Mouse (Mus musculus) inflammation-experienced regulatory T-cells (primary cell): Measurements from ENCODE around the gene Iqsec2. TPM values are rescaled to one million over a fixed set of nuclear protein-coding genes. Genes with fewer than 3 reads are reported as not detected.

Experiments
- polyA plus RNA-seq, 2 experiments: library from polyadenylated mRNA; unstranded; fragments of 100-300 nt; shearing (Covaris generic); gene quantifications; one replicate each; pipeline ENCODE4 v1.2.1; 2017

Gene Iqsec2
- under 1 TPM in 1 of 2 experiments, not detected in 1; 0.39 TPM for polyA plus RNA-seq

GRCm38 (mm10) chrX:152143941-152144741, at the start of gene Iqsec2:
Gene Iqsec2 (plus strand): TSS chrX:152144268.

GRCm38 (mm10) chrX:152232781-152233763, 89.0 kb downstream of the Iqsec2 start, which contains the start of gene Kdm5c:
Gene Kdm5c (plus strand): TSS chrX:152233020.

Other genes starting within 250 kb of the Iqsec2 start
- 10 to 100 TPM; 66.0 to 91.4 TPM for gene Hsd17b10, start 142.4 kb upstream of the Iqsec2 start, polyA plus RNA-seq
- gene Ribc1, start 128.0 kb upstream of the Iqsec2 start, polyA plus RNA-seq: 1 to 10 TPM in 1 of 2 experiments, under 1 TPM in 1; 0.82 to 1.9 TPM
- 10 to 100 TPM; 73.1 to 78.1 TPM for gene Smc1a, start 127.8 kb upstream of the Iqsec2 start, polyA plus RNA-seq
- gene Kdm5c, start 88.8 kb downstream of the Iqsec2 start, polyA plus RNA-seq: 10 to 100 TPM; 38.0 to 50.1 TPM
- gene Kantr, start 183.2 kb downstream of the Iqsec2 start, polyA plus RNA-seq: 10 to 100 TPM; 17.8 to 30.0 TPM
- gene Tspyl2, start 198.2 kb downstream of the Iqsec2 start, polyA plus RNA-seq: 10 to 100 TPM; 35.6 to 46.6 TPM
- gene Gpr173, start 224.4 kb downstream of the Iqsec2 start, polyA plus RNA-seq: not detected